Mouse (Mus musculus): ENCODE results near the gene Utf1. TPM values are rescaled to one million over a fixed set of nuclear protein-coding genes. Genes with fewer than 3 reads are reported as not detected.

The Utf1 gene
- polyA plus RNA-seq (2017; shearing (Covaris generic)): 0.37 TPM

DNA sequence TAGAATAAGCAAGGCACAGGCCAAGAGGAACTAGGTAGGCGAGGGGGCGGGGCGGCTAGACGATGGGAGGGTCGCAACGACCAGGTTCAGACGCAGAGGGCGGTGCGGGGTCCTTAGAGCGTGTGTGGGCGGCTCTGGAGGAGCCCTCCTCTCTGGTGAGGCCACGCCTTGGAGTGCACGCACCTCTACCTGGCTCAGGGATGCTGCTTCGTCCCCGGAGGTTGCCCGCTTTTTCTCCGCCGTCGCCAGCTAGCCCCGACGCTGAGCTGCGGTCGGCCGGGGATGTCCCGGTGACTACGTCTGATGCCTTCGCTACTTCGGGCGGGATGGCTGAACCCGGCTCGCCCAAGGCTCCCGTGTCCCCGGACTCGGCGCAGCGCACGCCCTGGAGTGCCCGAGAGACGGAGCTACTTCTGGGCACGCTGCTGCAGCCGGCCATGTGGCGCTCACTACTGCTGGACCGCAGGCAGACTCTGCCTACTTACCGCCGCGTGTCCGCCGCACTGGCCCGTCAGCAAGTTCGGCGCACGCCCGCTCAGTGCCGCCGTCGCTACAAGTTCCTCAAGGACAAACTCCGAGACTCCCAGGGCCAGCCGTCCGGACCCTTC lies at the start of gene Utf1:
Utf1 (plus strand) TSS at position 116 of the 608 bp plus-strand sequence.

DNA sequence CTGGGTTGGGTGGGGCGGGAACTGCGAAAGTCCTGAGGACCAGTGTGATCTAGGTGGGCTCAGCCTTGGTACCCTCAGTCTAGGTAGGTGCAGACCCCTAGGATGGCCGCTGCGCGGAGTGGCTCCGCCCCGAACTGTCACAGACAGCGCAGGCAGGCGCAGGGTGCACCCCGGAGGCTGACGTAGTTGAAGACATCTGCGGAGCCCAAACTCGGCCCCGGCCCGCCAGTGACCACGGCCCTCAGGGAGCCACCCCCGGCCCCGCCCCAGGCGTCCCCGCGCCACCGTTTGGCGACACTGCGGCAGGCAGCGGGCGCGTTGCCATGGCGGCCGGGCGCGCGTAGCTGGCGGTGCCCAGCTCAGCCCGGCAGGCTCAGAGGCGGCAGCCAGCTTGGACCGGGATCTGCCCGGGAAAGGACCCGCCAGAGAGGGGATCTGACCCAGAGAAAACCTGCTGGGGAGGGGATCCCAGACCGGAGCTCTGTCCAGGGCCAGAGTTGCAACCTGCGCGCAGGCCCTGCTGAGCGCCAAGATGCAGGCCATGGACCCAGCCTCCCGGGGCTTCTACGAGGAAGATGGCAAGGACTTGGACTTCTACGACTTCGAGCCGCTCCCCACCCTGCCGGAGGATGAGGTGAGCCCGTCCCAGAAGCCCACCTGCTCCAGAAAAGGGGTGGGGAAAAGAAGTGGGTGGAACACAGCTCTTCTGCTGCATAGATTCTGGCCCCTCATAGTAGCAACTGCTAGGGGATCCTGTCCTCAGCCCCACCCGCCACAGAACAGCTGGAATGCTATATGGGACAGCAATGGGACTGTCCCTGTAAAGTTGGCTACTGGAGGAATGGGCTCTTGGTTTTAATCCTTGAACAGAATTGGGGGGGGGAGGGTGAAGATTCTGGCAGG lies 48.7 kb upstream of the Utf1 start, which contains the start of gene Kndc1:
Kndc1 (plus strand) TSS at position 42 of the 903 bp plus-strand sequence.

GRCm38 (mm10) chr7:139978278-139978892 lies 34.8 kb downstream of the Utf1 start, which contains the start of gene 6430531B16Rik:
Gene 6430531B16Rik (minus strand): TSS chr7:139978755.

GRCm38 (mm10) chr7:139992406-139992805 lies 48.8 kb downstream of the Utf1 start, which contains the start of gene Adam8:
Gene Adam8 (minus strand): TSS chr7:139992562.

Other genes with a start within 250 kb of the Utf1 start
- not detected for gene Adgra1, start 109.6 kb upstream of the Utf1 start, polyA plus RNA-seq (2017; shearing (Covaris generic))
- gene Kndc1, start 49.1 kb upstream of the Utf1 start, polyA plus RNA-seq (2017; shearing (Covaris generic)): not detected
- gene 6430531B16Rik, start 35.0 kb downstream of the Utf1 start, polyA plus RNA-seq (2017; shearing (Covaris generic)): not detected
- gene Adam8, start 48.8 kb downstream of the Utf1 start, polyA plus RNA-seq (2017; shearing (Covaris generic)): 0.21 TPM
- 42.6 TPM for gene Zfp511, start 92.6 kb downstream of the Utf1 start, polyA plus RNA-seq (2017; shearing (Covaris generic))
- 29.9 TPM for gene Tubgcp2, start 92.9 kb downstream of the Utf1 start, polyA plus RNA-seq (2017; shearing (Covaris generic))
- gene Msx3, start 105.3 kb downstream of the Utf1 start, polyA plus RNA-seq (2017; shearing (Covaris generic)): not detected
- gene Caly, start 138.8 kb downstream of the Utf1 start, polyA plus RNA-seq (2017; shearing (Covaris generic)): not detected
- not detected for gene Prap1, start 149.6 kb downstream of the Utf1 start, polyA plus RNA-seq (2017; shearing (Covaris generic))
- gene Fuom, start 158.7 kb downstream of the Utf1 start, polyA plus RNA-seq (2017; shearing (Covaris generic)): 2.6 TPM
- 6.3 TPM for gene Paox, start 172.0 kb downstream of the Utf1 start, polyA plus RNA-seq (2017; shearing (Covaris generic))
- 32.1 TPM for gene Echs1, start 172.7 kb downstream of the Utf1 start, polyA plus RNA-seq (2017; shearing (Covaris generic))
- 20.7 TPM for gene Mtg1, start 193.8 kb downstream of the Utf1 start, polyA plus RNA-seq (2017; shearing (Covaris generic))
- not detected for gene Sprn, start 211.1 kb downstream of the Utf1 start, polyA plus RNA-seq (2017; shearing (Covaris generic))
- gene Olfr522, start 221.0 kb downstream of the Utf1 start, polyA plus RNA-seq (2017; shearing (Covaris generic)): not detected
- gene Olfr523, start 229.4 kb downstream of the Utf1 start, polyA plus RNA-seq (2017; shearing (Covaris generic)): not detected